Mouse (Mus musculus): Measurements from ENCODE around the gene Rassf3. TPM values are rescaled to one million over a fixed set of nuclear protein-coding genes. Genes with fewer than 3 reads are reported as not detected.

Gene Rassf3
- total and polyA plus RNA-seq, 3 experiments = 4.0 to 9.0 (median 7.3) TPM

- peaks cover 0 to 5% of the 10 kb centered on the region in 2 experiments for H3K36me3 ChIP-seq (replicated peaks in 1 of 2; ENCODE audit: control insufficient read depth in 1 of 2, insufficient read depth in 1 of 2, low read length in 1 of 2)
- dilution Hi-C loops (cut with MboI; ENCODE audit: extremely low pct_ligation_motif_present, extremely low pct_unique_long_range_greater_than_20kb, low sequenced_read_pairs) = no loop called here
- H3K4me3 ChIP-seq (replicated peaks in 1 of 3; ENCODE audit: low read depth in 2 of 3, low read length in 2 of 3, poor library complexity in 1 of 3) = no peak overlapping the region
- no peaks in the 10 kb centered on the region for H3K9me3 ChIP-seq (replicated peaks; ENCODE audit: low read length)
- peaks cover 12% of the 10 kb centered on the region in 2 experiments for H3K4me1 ChIP-seq (ENCODE audit: control insufficient read depth in 1 of 2, insufficient read depth in 2 of 2)
- no peak overlapping the region for H3K9ac ChIP-seq (ENCODE audit: insufficient read depth, low read depth)
- no peak overlapping the region for H3K4me2 ChIP-seq (ENCODE audit: insufficient read depth, low read depth, poor library complexity, severe bottlenecking)
- TF ChIP-seq SMC3 (IDR thresholded peaks at IDR 0.05; ENCODE audit: low read depth, low read length) (no peak), MXI1 (IDR thresholded peaks at IDR 0.05; ENCODE audit: low read depth, low read length) (no peak), ETS1 (conservative IDR thresholded peaks at IDR 0.05; ENCODE audit: low read depth, low read length) (no peak), POLR2AphosphoS2 (IDR thresholded peaks at IDR 0.05; ENCODE audit: low read depth, low read length) (no peak), UBTF (IDR thresholded peaks at IDR 0.05; ENCODE audit: low read depth, low read length) (no peak), CTCF (conservative IDR thresholded peaks at IDR 0.05 in 1 of 2, IDR thresholded peaks at IDR 0.05 in 1 of 2; ENCODE audit: low read depth in 2 of 2, low read length in 2 of 2) (no peak), ELF1 (IDR thresholded peaks at IDR 0.05; ENCODE audit: low read depth, low read length) (no peak), USF2 (conservative IDR thresholded peaks at IDR 0.05; ENCODE audit: low read depth, low read length) (no peak), RCOR1 (conservative IDR thresholded peaks at IDR 0.05; ENCODE audit: low read depth, low read length) (no peak), ZKSCAN1 (IDR thresholded peaks at IDR 0.05; ENCODE audit: borderline replicate concordance, low read depth, low read length) (no peak), JUND (conservative IDR thresholded peaks at IDR 0.05; ENCODE audit: low read depth, low read length) (no peak), HCFC1 (IDR thresholded peaks at IDR 0.05; ENCODE audit: low read depth, low read length) (no peak), BHLHE40 (IDR thresholded peaks at IDR 0.05; ENCODE audit: low read depth, low read length) (no peak), MAZ (IDR thresholded peaks at IDR 0.05; ENCODE audit: low read depth, low read length) (no peak)
- no peak for DNase-seq (ENCODE audit: extremely low read depth)
- H3K27me3 ChIP-seq (replicated peaks) = no peaks in the 10 kb centered on the region
- in situ Hi-C loops (cut with MboI; ENCODE audit: low pct_ligation_motif_present, low pct_unique_long_range_greater_than_20kb, low sequenced_read_pairs) = no loop called here
- H3K79me2 ChIP-seq (replicated peaks; ENCODE audit: control insufficient read depth, extremely low read depth, insufficient read depth, poor library complexity, severe bottlenecking) = no peaks in the 10 kb centered on the region
- no peak overlapping the region for H3K27ac ChIP-seq (ENCODE audit: insufficient read depth, low read depth)
These were observed 39.5 kb downstream of the Rassf3 start for GRCm38 (mm10) chr10:121436693-121437092.

- dilution Hi-C loops (cut with MboI; ENCODE audit: extremely low pct_ligation_motif_present, extremely low pct_unique_long_range_greater_than_20kb, low sequenced_read_pairs) = no loop called here
- H3K4me3 ChIP-seq (replicated peaks in 1 of 3; ENCODE audit: low read depth in 2 of 3, low read length in 2 of 3, poor library complexity in 1 of 3) = no peak overlapping the region
These were observed 39.9 kb downstream of the Rassf3 start for GRCm38 (mm10) chr10:121436258-121436645.

More at GRCm38 (mm10) chr10:121436258-121436645, 39.9 kb downstream of the Rassf3 start:
- no peak for DNase-seq (ENCODE audit: extremely low read depth)
- peaks cover 12% of the 10 kb centered on the region in 2 experiments for H3K4me1 ChIP-seq (ENCODE audit: control insufficient read depth in 1 of 2, insufficient read depth in 2 of 2)
- TF ChIP-seq IRF4 (IDR thresholded peaks at IDR 0.05; ENCODE audit: low read depth, low read length) (no peak), NRF1 (IDR thresholded peaks at IDR 0.05; ENCODE audit: low read depth, low read length) (peak; percentile 73)
- H3K79me2 ChIP-seq (replicated peaks; ENCODE audit: control insufficient read depth, extremely low read depth, insufficient read depth, poor library complexity, severe bottlenecking) = no peaks in the 10 kb centered on the region
- no peaks in the 10 kb centered on the region for H3K27me3 ChIP-seq (replicated peaks)
- H3K27ac ChIP-seq (ENCODE audit: insufficient read depth, low read depth) = no peak overlapping the region
- no peak overlapping the region for H3K9ac ChIP-seq (ENCODE audit: insufficient read depth, low read depth)
- no peak overlapping the region for H3K4me2 ChIP-seq (ENCODE audit: insufficient read depth, low read depth, poor library complexity, severe bottlenecking)
- H3K9me3 ChIP-seq (replicated peaks; ENCODE audit: low read length) = no peaks in the 10 kb centered on the region
- in situ Hi-C loops (cut with MboI; ENCODE audit: low pct_ligation_motif_present, low pct_unique_long_range_greater_than_20kb, low sequenced_read_pairs) = no loop called here
- H3K36me3 ChIP-seq (replicated peaks in 1 of 2; ENCODE audit: control insufficient read depth in 1 of 2, insufficient read depth in 1 of 2, low read length in 1 of 2) = peaks cover 0 to 5% of the 10 kb centered on the region in 2 experiments

Measured in CH12.LX (cell line).